Mouse (Mus musculus) c-Kit-positive CD71-positive TER-119-positive erythroid progenitor cells, embryonic 14.5 days (primary cell): Measurements from ENCODE around the gene Zfp276.
"Not testable (repeated sequence)": the region's sequence is repeated elsewhere in the genome, so short reads cannot be mapped to it uniquely, and the experiment has no call there.

Source experiments
- DNase-seq: peaks from one replicate; pipeline ENCODE4 v3.0.0-alpha.2; 2013; ENCODE audit warnings: low spot score

The Zfp276 gene

GRCm38 (mm10) chr8:123254099-123254885 is at the start of gene Zfp276, which contains the start of gene Vps9d1:
TSS of gene Zfp276 (plus strand) at chr8:123254195.
TSS of gene Vps9d1 (minus strand) at chr8:123254348.
- DNase-seq: peak; percentile 79

DNA sequence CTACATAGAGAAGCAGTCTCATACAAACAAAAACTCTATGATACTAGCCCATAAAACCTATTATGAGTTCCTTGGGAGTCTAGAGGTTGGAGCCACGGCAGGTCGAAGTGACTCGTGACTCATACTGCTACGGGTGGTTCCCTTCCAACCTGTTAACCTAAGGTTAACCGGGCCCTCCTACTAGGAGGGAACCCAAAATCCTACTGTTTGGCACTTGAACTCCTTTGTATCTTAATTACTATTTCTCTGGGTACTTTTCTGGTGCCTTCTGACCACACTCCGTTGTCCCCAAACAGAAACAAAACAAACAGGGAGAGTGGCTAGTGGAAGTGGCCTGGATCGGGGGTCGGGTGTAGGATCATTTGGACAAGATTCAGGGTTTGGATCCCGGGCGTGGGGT is 42.1 kb upstream of the Zfp276 start:
- no peak for DNase-seq

DNA sequence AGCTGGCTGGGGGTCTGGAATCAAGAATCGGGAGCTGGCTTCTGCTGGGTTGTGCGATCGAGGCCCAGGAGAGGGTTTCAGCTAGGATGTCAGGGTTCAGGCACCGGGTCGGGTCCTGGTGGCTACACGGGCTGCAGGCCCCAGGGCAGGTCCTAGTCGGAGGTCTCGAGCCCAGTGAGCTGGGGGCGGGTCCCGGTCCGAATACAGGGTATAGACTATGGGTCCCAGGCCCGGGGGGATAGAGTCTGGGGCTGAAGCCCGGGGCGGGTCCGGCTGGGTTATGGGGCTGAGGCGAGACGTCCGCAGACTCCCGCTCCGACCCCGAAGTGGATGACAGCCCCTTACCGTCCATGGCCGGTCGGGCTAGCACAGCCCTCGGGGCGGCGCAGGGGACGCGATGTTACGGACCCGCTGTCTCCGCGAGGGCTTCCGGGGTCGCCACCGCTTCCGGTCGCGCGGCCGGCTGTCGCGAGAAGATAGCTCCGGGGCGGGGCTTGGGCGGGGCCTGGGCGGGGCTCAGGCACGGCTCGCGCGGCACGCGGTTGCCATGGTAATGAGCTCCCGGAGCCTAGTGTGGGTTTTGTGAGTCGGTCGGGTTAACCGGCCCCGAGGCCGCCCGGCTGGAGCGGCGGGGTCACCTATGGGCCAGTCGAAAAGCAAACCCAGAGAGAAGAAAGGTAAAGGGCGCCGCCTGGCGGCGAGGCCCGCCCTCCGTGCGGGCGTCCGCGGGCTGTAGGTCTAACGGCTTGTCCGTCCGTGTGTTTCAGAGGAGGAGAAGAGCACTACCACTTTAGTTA is 41.5 kb upstream of the Zfp276 start, which contains the start of the genes Chmp1a and Spata33:
Gene Chmp1a, minus strand, starts transcription at position 443 of the 797 bp plus-strand sequence.
Gene Spata33, plus strand, starts transcription at position 512 of the 797 bp plus-strand sequence.
- DNase-seq: peak; percentile 89

GRCm38 (mm10) chr8:123213118-123213772 is 40.8 kb upstream of the Zfp276 start:
- no peak for DNase-seq

GRCm38 (mm10) chr8:123215430-123215829 is 38.6 kb upstream of the Zfp276 start:
- DNase-seq: no peak

- no peak for DNase-seq
These were observed 33.1 kb upstream of the Zfp276 start for GRCm38 (mm10) chr8:123220917-123221316.

- DNase-seq: peak; percentile 90
These were observed 29.4 kb upstream of the Zfp276 start, which contains the start of gene Cdk10 for GRCm38 (mm10) chr8:123224278-123225266. TSS of gene Cdk10 (plus strand) at chr8:123224842.

GRCm38 (mm10) chr8:123228416-123228815 is 25.6 kb upstream of the Zfp276 start:
- no peak for DNase-seq

DNA sequence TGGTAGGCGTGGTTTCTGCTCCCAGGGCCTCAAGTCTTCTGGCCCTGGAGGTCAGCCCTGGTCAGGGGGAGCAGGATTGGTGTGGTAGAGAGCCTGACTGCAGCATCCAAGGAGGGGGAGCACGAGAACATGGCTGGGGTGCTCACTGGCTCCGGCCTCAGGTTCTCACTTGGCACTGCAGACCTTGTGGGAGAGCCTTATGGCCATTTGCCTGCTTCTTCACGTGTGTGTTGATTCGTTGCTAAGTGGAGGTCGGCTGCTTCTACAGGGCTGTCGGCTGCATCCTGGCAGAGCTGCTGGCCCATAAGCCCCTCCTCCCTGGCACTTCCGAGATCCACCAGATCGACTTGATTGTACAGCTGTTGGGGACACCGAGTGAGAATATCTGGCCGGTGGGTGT is 23.7 kb upstream of the Zfp276 start:
- DNase-seq: not testable (repeated sequence)

- DNase-seq: no peak
These were observed 22.3 kb upstream of the Zfp276 start for GRCm38 (mm10) chr8:123231742-123232141.

- DNase-seq: no peak
These were observed 21.4 kb upstream of the Zfp276 start for GRCm38 (mm10) chr8:123232553-123232952.

DNA sequence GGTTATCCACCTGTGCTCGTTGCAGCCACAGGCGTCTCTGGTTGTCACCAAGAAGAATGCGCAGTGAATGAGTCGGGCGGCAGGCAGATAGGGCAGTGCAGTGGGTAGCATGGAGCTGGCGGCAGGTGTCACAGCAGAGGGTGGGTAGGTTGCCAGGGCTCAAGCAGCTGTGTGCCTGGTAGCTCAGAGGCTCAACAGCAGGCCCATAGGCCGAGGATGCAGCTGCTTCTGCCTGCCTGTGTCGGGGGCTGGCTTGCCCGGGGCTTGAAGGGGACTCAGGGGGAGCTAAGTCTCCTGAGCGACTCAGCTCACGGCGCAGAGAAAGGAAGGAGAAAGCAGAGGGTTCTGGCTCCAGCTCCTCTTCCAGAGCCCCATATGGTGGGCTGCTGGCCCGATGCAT is 20.7 kb upstream of the Zfp276 start:
- no peak for DNase-seq

DNA sequence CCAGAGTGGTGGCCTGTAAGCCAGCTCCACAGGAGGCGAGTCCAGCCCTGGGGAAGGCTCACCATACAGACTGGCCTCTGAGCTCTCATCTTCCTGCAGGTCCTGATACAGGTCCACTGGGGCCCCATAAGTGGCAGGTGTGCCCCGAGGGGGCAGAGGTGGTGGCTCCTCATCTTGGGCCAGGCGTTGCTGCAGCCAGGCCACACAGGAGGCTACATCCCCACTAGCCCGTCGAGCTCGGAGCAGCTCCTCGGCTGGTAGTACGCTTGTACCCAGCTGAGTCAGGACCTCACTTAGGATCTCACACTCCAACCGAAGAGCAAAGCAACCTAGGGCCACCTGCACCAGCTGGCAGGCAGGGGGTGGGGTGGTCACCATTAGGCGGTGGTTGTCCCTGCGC is 20.2 kb upstream of the Zfp276 start:
- DNase-seq: no peak

DNA sequence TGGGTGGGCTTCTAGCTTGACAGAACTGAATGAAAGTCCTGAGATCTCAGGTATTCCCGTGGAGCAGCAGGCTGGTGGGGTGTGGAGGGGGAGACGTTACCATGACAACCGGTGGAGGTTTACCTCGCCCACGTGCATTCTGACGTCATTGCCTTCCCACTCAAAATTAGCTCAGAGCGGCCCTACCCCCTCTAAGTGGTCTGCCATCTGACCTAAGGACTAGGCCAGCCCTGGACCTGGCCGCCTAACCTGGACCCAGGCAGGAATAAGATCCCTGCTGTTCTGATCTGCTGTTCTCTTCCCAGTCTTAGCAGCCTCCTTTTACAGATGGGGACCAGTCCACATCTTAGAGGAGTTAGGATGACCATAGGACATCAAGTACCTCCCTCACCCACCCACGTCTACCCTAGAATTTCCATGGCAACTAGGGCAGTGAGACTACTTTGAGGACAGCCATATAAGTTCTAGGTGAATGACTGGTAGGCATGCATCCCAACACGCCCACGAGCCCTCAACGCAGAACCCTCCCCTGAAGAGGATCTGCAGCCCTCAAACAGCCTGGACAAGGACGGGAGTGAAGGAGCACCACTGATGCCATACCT is 19.0 kb upstream of the Zfp276 start:
- DNase-seq: no peak

- DNase-seq: peak; percentile 76
These were observed 18.2 kb upstream of the Zfp276 start, which contains the start of gene Spata2l for GRCm38 (mm10) chr8:123235520-123236497. TSS of gene Spata2l (minus strand) at chr8:123236233.

GRCm38 (mm10) chr8:123239398-123239797 is 14.6 kb upstream of the Zfp276 start:
- no peak for DNase-seq

GRCm38 (mm10) chr8:123242107-123242923 is 11.7 kb upstream of the Zfp276 start:
- no peak for DNase-seq

GRCm38 (mm10) chr8:123243053-123243452 is 10.9 kb upstream of the Zfp276 start:
- no peak for DNase-seq
